Mouse (Mus musculus) bone marrow macrophage, adult 2 months (primary cell): Measurements from ENCODE around the gene Ufc1.

Source experiments
- CTCF ChIP-seq: IDR thresholded peaks from 2 replicates; pipeline ENCODE4 v1.5.1; 2012; ENCODE audit warnings: low read depth, mild to moderate bottlenecking, low read length, moderate library complexity
- POLR2A ChIP-seq: IDR thresholded peaks from 2 replicates; pipeline ENCODE4 v1.6.1; 2012; ENCODE audit warnings: mild to moderate bottlenecking, low read depth, low read length, borderline replicate concordance

DNA sequence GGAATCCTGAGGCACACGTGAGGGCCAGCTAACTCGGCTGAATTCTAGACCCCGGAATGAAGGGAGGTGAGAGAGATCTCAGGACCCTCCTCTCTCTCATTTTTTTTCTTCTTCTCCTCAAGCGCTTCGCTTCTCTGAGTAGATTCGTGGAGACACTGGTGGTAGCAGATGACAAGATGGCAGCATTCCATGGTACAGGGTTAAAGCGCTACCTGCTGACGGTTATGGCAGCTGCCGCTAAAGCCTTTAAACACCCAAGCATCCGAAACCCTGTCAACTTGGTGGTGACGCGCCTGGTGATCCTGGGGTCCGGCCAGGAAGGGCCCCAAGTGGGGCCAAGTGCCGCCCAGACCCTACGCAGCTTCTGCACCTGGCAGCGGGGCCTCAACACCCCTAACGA lies 42.4 kb downstream of the Ufc1 start:
- TF ChIP-seq CTCF (no peak), POLR2A (no peak)
